Mouse (Mus musculus): ENCODE results near the gene Gm21764. TPM values are rescaled to one million over a fixed set of nuclear protein-coding genes. Genes with fewer than 3 reads are reported as not detected.
"Not testable (repeated sequence)": the region's sequence is repeated elsewhere in the genome, so short reads cannot be mapped to it uniquely, and the experiment has no call there.

The Gm21764 gene
- not detected for total RNA-seq (2021)

DNA sequence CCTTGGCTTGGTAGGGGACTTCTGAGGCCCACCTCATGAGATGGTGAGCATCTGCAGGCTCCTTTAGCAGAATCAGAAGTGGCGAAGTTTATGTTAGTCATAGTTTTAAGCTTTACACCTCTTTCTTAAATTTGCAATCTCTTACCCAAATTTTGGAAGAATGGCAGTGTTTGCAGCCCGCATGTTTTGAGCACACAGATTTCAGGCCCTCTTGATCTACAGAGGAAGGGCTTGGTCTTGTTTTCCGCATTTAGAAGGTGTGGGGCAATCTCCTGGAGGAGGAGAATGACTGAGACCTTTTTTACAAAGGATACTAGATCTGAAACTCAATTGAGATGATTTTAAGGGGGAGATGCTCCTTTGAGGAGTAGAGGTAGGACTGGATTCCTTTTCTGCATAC, at the start of gene Gm21764:
Gene Gm21764, minus strand, starts transcription at position 101 of the 400 bp plus-strand sequence.
- intact Hi-C loops (cut with DNase I); DNase-seq (ENCODE audit: extremely low spot score in 1 of 2, low spot score in 2 of 2): not testable (repeated sequence)

DNA sequence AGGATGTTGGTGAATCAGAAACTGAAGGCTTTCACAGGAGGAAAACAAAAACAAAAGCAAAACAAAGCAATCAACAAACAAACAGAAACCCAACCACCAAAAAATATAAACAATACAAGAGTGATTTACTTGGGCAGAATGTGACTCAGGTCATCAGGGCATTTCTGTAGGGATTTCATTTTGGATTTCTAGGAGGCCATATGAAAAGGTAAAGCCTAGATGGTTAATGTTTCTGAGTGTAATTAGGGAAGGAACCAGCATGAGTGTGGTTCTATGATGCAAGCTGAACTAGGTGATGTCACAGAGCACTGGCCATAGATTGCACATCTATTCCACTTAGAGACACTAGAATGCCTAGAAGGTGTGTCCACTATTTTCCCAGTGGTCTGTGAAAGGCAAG, 27.2 kb upstream of the Gm21764 start, which contains the start of gene Ssty1:
Gene Ssty1, plus strand, starts transcription at position 301 of the 400 bp plus-strand sequence.
- DNase-seq (ENCODE audit: extremely low spot score in 1 of 2, low spot score in 2 of 2); intact Hi-C loops (cut with DNase I): not testable (repeated sequence)

Other genes starting within 250 kb of the Gm21764 start
- not detected for gene Gm21904, start 215.5 kb downstream of the Gm21764 start, total RNA-seq (2021)
- not detected for gene Gm20772, start 187.1 kb downstream of the Gm21764 start, total RNA-seq (2021)
- not detected for gene Gm20831, start 187.1 kb downstream of the Gm21764 start, total RNA-seq (2021)
- not detected for gene Srsy, start 124.5 kb downstream of the Gm21764 start, total RNA-seq (2021)
- not detected for gene Ssty1, start 27.3 kb upstream of the Gm21764 start, total RNA-seq (2021)

Data from left cerebral cortex, postnatal 10 days (tissue).